Mouse (Mus musculus): ENCODE results near the gene Fam71e2. TPM values are rescaled to one million over a fixed set of nuclear protein-coding genes. Genes with fewer than 3 reads are reported as not detected.

Fam71e2 gene
- total and polyA plus RNA-seq, 3 experiments, result 0.35 TPM; not detected in 2

DNA sequence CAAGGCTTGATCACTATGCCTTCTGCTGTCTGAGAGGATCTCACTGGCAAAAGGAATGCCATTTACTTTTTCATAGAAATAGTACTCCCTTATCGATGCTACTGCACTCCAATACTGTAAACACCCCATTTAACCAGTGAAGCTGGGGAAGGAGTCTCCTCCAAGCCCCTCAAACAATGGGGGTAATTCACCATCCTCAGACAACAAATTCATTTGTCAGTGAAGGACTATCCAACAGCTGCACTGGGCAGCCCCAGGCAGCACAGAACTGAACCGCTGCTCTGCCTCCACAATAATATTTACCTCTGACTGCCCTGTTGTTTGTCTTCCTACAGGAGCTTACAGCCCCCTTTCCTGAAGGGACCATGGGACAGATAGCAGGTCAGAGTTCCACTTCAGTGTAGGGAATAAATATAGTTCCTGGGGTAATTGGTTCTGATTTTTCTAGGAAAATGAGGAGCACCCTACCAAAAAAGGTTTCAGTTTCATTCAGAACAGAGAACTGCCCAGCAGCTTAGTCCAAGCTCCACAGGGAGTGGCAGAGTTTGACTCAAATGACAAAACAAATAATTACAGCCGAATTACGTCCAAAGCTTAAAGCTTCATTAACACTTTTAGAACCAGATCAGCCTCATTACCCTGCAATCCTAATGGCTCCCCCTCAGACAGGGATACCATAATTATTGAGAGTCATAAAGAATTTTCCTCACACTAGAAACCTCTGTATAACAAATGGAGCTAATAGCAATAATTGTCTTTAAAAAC, 6.0 kb downstream of the Fam71e2 start:
- H3K79me2 ChIP-seq (replicated peaks; ENCODE audit: control insufficient read depth, insufficient read depth, low read length), result no peaks in the 10 kb centered on the region
- intact Hi-C loops (cut with DNase I), result no loop called here
- WGBS, result 26% methylated on average over 4 of the region's 4 CpGs
- H3K27me3 ChIP-seq (ENCODE audit: control insufficient read depth, insufficient read depth, low read length), result 0 out of 2 replicates have a peak, but pooled peaks cover 2% of the 10 kb centered on the region
- TF ChIP-seq CTCF (IDR thresholded peaks at IDR 0.05) (no peak), POLR2A (IDR thresholded peaks at IDR 0.05; ENCODE audit: insufficient read depth, low read depth, low read length) (no peak), EP300 (IDR thresholded peaks at IDR 0.05; ENCODE audit: insufficient read depth, low read depth, low read length) (no peak)
- no peak overlapping the region for H3K9ac ChIP-seq (ENCODE audit: low read depth, low read length)
- H3K4me1 ChIP-seq (ENCODE audit: control insufficient read depth, insufficient read depth, low read length), result no peaks in the 10 kb centered on the region
- no peak overlapping the region for H3K27ac ChIP-seq
- H3K36me3 ChIP-seq (ENCODE audit: control insufficient read depth, insufficient read depth, low read length), result no peaks in the 10 kb centered on the region
- no peak overlapping the region for H3K4me3 ChIP-seq
- no peak for DNase-seq

DNA sequence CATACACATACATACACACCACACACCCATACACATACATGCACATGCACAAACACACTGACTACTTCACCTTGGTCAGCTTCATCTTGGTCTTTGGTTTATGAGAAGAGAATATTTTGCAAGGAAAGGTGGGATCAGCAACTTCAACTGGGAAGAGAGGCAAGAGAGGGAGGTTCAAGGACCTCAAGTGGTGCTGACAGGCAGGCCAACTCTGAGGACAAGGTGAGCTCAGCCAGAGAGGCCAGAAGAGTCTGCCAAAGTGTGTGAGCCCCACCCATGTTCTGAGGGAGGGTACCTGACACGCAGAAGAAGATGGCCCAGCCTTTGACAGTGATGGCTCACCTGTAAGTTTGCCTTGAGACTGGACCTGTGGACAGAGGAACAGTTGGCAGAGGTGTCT, 11.4 kb downstream of the Fam71e2 start:
- H3K79me2 ChIP-seq (replicated peaks; ENCODE audit: control insufficient read depth, insufficient read depth, low read length), result no peaks in the 10 kb centered on the region
- H3K4me3 ChIP-seq, result no peak overlapping the region
- 0 out of 2 replicates have a peak, but pooled peaks cover 2% of the 10 kb centered on the region for H3K27me3 ChIP-seq (ENCODE audit: control insufficient read depth, insufficient read depth, low read length)
- no peak overlapping the region for H3K9ac ChIP-seq (ENCODE audit: low read depth, low read length)
- no peaks in the 10 kb centered on the region for H3K4me1 ChIP-seq (ENCODE audit: control insufficient read depth, insufficient read depth, low read length)
- TF ChIP-seq CTCF (IDR thresholded peaks at IDR 0.05) (no peak), POLR2A (IDR thresholded peaks at IDR 0.05; ENCODE audit: insufficient read depth, low read depth, low read length) (no peak)
- no peaks in the 10 kb centered on the region for H3K36me3 ChIP-seq (ENCODE audit: control insufficient read depth, insufficient read depth, low read length)
- peak in 1 of 2 experiments; percentile 2 for DNase-seq
- WGBS, result 39% methylated on average over 1 of the region's 1 CpGs
- intact Hi-C loops (cut with DNase I), result no loop called here
- H3K27ac ChIP-seq, result no peak overlapping the region

DNA sequence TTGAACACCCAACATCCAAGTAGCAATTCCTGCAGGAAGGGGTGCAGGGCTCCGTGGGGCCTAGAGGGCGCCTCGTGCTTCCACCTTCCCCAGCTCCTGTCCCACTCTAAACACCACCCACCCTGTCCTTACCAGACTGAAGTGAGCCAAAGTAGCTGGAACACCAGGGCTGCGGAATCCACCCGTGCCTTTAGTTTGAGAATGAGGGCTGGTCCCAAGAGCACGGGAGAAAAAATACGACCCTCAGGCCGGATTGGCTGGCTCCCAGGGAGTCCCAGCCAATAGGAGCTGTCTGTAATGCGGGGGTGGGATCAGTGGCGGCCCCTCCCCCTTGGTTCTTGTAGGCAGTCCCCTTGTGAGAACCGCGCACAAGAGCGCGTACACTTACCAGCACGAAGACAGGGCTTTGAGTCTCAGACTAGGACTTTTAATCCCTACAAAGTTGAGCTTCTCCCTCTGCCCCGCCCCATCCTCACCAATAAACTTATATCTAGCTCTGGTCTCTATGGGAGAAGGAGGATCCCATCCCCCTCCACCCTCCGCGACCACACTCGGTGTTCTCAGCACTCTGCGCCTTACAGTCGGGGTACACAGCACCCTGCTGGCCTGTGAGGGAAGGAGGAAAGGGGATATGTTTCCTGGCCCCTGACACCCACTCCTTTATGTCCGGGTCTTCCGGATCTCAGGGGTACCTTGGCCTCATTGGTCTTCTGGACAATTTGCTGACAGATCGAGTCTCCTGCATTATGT, 18.1 kb downstream of the Fam71e2 start, which contains the start of gene Cox6b2:
Cox6b2 (minus strand) TSS at position 274 of the 750 bp plus-strand sequence.
- intact Hi-C loops (cut with DNase I), result no loop called here
- no peaks in the 10 kb centered on the region for H3K27me3 ChIP-seq (ENCODE audit: control insufficient read depth, insufficient read depth, low read length)
- 9% methylated on average over 24 of the region's 24 CpGs for WGBS
- TF ChIP-seq EP300 (IDR thresholded peaks at IDR 0.05; ENCODE audit: insufficient read depth, low read depth, low read length), result no peak
- TF ChIP-seq POLR2A (IDR thresholded peaks at IDR 0.05; ENCODE audit: insufficient read depth, low read depth, low read length), result no peak
- H3K9ac ChIP-seq (ENCODE audit: low read depth, low read length), result no peak within 1 kb of the TSS
- H3K27ac ChIP-seq, result no peak within 1 kb of the TSS
- DNase-seq, result peak; percentile 56 to 66
- H3K36me3 ChIP-seq (ENCODE audit: control insufficient read depth, insufficient read depth, low read length), result no peaks in the 10 kb centered on the region
- H3K79me2 ChIP-seq (replicated peaks; ENCODE audit: control insufficient read depth, insufficient read depth, low read length), result no peaks in the 10 kb centered on the region
- H3K4me1 ChIP-seq (ENCODE audit: control insufficient read depth, insufficient read depth, low read length), result no peaks in the 10 kb centered on the region
- no peak within 1 kb of the TSS for H3K4me3 ChIP-seq

DNA sequence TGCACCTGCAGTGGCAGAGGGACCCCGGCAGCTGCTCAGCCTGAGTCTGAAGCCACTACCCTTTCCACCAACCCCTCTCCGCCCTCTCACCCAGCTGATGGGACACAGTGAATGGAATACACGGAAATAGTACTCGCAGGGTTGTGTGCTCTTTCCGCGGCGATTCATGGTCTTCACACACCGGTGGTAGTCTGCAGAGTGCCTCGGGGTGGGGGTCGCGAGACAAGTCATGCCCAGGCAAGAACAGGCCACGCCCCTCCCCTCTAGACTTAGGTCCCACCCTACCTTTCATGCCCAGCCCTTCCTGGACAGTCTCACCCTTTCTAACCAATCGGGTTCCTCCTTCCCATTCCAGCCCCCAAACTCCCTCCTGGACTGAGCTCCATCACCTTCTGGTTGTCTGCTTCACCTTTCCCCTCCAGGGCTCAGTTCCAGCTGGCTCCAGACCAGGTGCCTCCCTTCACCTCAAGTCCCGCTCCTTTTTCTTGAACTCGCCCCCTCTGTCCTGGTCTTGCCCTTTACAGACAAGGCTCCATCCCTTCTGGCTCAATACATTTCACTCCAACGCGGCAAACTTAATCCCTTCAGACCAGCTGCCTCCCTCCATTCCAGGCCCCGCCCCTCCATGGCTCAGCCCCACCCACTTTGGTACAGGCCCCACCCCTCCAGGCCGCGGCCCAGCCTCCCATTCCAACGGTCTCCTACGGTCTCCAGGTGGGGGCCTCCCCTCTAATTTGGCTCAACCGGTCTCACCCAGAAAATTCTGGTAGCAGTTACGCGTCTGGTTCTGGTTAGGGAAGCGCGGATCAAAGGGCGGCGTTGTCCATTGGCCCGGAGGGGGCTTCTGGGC, 18.9 kb downstream of the Fam71e2 start:
- no peak for DNase-seq
- H3K9ac ChIP-seq (ENCODE audit: low read depth, low read length), result no peak overlapping the region
- no peaks in the 10 kb centered on the region for H3K27me3 ChIP-seq (ENCODE audit: control insufficient read depth, insufficient read depth, low read length)
- no peaks in the 10 kb centered on the region for H3K79me2 ChIP-seq (replicated peaks; ENCODE audit: control insufficient read depth, insufficient read depth, low read length)
- TF ChIP-seq CTCF (IDR thresholded peaks at IDR 0.05) (no peak), EP300 (IDR thresholded peaks at IDR 0.05; ENCODE audit: insufficient read depth, low read depth, low read length) (no peak), POLR2A (IDR thresholded peaks at IDR 0.05; ENCODE audit: insufficient read depth, low read depth, low read length) (no peak)
- 4% methylated on average over 30 of the region's 30 CpGs for WGBS
- H3K4me1 ChIP-seq (ENCODE audit: control insufficient read depth, insufficient read depth, low read length), result no peaks in the 10 kb centered on the region
- no peak overlapping the region for H3K27ac ChIP-seq
- intact Hi-C loops (cut with DNase I), result no loop called here
- H3K4me3 ChIP-seq, result no peak overlapping the region
- H3K36me3 ChIP-seq (ENCODE audit: control insufficient read depth, insufficient read depth, low read length), result no peaks in the 10 kb centered on the region

DNA sequence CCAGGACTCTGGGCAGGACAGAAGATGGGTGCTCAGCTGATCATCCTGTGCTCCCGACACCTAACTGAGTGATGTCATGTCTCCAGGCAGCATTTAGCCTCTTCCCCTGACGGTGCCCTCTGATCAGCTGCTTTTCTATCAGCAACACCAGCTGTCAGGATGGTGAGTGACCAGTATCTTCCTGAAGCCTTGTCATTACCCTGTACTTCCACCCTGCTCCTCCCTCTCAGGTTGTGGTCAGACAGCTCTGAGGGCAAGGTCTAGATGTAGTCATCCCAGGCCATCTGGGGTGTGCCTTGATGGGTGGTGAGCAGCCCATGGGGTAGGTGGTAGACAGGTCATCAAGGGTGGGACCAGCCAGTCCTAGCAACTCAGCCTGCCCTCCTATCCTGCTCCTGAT, 21.9 kb downstream of the Fam71e2 start:
- no peak for DNase-seq
- no peaks in the 10 kb centered on the region for H3K36me3 ChIP-seq (ENCODE audit: control insufficient read depth, insufficient read depth, low read length)
- WGBS, result 84% methylated on average over 2 of the region's 2 CpGs
- no peaks in the 10 kb centered on the region for H3K79me2 ChIP-seq (replicated peaks; ENCODE audit: control insufficient read depth, insufficient read depth, low read length)
- no peaks in the 10 kb centered on the region for H3K27me3 ChIP-seq (ENCODE audit: control insufficient read depth, insufficient read depth, low read length)
- TF ChIP-seq POLR2A (IDR thresholded peaks at IDR 0.05; ENCODE audit: insufficient read depth, low read depth, low read length), result no peak
- TF ChIP-seq EP300 (IDR thresholded peaks at IDR 0.05; ENCODE audit: insufficient read depth, low read depth, low read length), result no peak
- TF ChIP-seq CTCF (IDR thresholded peaks at IDR 0.05), result no peak
- H3K27ac ChIP-seq, result no peak overlapping the region
- no peaks in the 10 kb centered on the region for H3K4me1 ChIP-seq (ENCODE audit: control insufficient read depth, insufficient read depth, low read length)
- no peak overlapping the region for H3K9ac ChIP-seq (ENCODE audit: low read depth, low read length)
- intact Hi-C loops (cut with DNase I), result no loop called here
- no peak overlapping the region for H3K4me3 ChIP-seq

Measured in heart, adult 2 months (tissue).